Mouse (Mus musculus): Measurements from ENCODE around the gene Cacna1c.

Cacna1c gene

DNA sequence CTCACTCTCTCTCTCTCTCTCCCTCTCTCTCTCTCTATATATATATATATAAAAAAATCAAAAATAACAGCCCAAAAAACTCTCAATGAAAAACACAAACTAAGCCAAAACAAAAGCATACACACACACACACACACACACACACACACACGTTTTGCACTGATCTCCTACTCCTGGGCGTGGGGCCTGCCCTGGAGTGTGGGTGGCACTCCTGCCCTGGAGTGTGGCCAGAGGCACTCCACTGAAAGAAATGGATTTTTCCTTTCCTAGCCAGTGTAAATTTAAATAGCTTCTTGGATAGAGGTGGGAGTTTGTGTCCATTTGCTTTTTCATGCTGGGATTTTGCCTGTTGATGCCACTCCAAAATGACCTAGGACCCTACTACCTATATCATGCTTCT, 96.9 kb downstream of the Cacna1c start:
- DNase-seq (ENCODE audit: low spot score in 2 of 2), result no peak

DNA sequence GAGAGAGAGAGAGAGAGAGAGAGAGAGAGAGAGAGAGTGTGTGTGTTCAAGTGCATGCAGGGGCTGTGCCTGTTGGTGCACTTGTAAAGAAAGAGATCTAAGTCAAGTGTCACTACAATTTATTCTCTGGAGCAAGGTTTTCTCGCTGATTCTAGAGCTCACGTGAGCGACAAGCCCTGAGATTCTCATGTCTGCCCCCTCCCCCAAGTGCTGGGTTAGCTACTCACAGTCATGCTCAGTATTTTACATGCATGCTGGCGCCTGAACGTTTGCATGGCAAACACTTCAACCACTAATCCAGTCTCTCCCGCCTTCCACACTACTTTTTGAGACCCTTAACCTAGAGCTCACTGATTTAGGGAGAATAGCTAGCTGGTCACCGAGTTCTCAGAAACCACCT, 99.7 kb downstream of the Cacna1c start:
- DNase-seq (ENCODE audit: low spot score in 2 of 2), result no peak

- no peak for DNase-seq (ENCODE audit: low spot score in 2 of 2)
Measured at GRCm38 (mm10) chr6:119095081-119095480, 101.1 kb downstream of the Cacna1c start.

- DNase-seq (ENCODE audit: low spot score in 2 of 2), result no peak
Measured at GRCm38 (mm10) chr6:119089173-119089572, 107.0 kb downstream of the Cacna1c start.

- DNase-seq (ENCODE audit: low spot score in 2 of 2), result no peak
Measured at GRCm38 (mm10) chr6:119088381-119088780, 107.8 kb downstream of the Cacna1c start.

- no peak for DNase-seq (ENCODE audit: low spot score in 2 of 2)
Measured at GRCm38 (mm10) chr6:119087919-119088318, 108.3 kb downstream of the Cacna1c start.

DNA sequence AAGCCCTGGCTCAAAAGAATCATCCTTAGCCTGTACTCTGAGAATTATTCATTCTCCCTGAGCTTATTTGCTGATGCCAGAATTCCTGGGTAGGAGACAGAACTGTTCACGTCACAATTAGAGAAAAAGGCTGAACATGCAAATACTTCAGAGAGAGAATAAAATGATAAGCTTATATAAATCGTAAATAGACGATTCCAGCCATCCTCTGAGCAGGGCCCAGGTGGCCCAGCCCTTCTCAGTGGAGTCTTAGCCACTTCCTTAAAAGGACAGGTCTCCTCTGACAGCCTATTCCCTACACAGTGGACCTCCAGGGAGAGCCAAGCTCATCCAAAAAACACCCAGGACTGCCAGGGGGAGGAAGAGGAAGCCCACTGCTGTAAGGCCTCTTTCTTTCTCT, 110.4 kb downstream of the Cacna1c start:
- no peak for DNase-seq (ENCODE audit: low spot score in 2 of 2)

DNA sequence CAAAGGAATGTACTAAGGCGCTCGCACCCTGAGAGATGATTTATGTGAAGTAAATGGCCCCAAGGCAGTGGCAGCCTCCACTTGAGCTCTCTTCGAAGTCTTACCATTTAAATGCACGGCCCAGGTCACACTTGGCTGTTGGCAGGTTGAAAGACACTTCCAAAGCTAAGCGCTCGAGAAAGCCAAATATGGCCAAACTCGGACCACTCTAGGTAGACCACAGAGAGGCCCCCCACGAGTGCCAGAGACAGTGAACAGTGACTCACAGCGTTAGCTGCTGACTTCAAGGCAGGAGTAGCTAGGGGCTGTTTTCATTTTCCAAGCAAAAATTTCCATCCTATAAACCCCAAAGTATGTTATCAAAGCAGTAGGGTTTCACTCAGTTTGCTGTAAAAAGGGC, 111.7 kb downstream of the Cacna1c start:
- no peak for DNase-seq (ENCODE audit: low spot score in 2 of 2)

DNA sequence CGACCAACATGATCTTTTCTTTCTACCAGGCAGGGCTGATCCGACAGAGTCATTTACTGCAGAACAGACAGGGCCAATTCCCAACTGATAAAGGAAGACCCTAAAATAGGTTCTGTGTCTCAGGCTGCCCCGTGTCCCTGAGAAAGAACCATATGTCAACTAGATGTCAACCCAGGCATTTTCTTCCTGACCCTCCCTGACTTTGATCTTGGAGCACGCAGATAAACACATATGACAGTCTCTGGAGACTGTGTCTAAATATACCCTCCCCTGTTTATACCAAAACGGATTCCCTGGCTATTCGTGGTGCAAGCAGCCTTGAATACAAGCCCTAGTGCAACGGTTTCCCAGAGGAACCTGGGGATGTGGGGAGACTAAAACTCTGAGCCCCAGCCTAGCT, 112.7 kb downstream of the Cacna1c start:
- no peak for DNase-seq (ENCODE audit: low spot score in 2 of 2)

DNA sequence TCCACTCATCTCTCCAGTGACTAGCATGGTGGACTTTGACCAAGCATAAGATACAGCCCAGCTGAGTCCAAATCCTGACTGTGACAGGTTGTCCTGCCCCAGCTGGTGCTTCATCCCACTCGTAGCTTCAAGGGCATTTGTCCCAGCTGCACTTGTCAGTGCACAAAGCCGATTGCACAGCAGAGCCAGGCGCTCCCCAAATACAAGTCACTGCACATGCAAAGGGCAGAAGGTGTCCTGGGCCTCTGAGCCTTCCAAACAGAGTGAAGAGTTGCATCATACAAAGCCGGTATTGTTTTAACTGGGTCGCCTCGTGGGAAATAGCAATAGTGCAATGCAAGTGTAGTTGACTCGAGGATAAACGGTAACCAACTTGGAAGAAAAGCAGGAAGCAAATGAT, 113.6 kb downstream of the Cacna1c start:
- DNase-seq (ENCODE audit: low spot score in 2 of 2), result no peak

DNA sequence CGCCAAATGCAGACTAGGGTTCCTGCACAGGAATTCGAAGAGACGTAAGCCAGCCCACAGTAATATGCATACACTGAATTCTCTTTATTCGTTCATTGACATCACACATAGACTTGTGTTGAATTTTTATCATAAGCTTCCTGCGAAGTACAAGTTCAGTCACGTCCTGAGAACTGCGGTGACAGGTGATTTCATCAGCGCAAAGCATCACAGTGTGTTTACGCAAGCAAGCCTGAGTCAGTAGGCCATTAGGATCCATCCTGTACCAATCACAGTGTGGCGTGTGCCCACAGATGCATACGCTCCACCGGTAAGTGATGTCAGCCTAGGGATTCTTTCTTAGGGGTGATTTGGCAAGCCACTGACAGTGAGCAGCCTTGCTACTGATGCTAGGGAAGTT, 114.6 kb downstream of the Cacna1c start:
- DNase-seq (ENCODE audit: low spot score in 2 of 2), result no peak

DNA sequence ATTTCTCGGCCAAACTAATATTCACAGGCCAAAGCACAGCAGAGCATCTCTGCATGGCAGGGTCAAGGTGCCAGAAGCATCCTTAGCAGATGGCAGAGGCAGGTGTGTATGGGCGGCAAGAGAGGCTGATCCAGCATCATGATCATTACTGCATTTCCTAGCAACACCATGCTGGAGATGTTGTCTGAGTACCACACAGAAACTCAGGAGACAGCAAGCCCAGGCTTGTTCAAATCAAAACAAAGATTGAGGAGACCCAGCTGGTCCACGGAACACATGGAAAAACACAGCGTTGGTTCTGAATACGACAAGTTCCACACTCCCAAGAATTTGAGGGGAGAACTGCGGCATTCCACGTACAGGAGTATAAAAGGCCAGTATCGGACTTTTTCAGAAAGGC, 116.6 kb downstream of the Cacna1c start:
- no peak for DNase-seq (ENCODE audit: low spot score in 2 of 2)

- DNase-seq (ENCODE audit: low spot score in 2 of 2), result no peak
Measured at GRCm38 (mm10) chr6:119078912-119079311, 117.3 kb downstream of the Cacna1c start.

DNA sequence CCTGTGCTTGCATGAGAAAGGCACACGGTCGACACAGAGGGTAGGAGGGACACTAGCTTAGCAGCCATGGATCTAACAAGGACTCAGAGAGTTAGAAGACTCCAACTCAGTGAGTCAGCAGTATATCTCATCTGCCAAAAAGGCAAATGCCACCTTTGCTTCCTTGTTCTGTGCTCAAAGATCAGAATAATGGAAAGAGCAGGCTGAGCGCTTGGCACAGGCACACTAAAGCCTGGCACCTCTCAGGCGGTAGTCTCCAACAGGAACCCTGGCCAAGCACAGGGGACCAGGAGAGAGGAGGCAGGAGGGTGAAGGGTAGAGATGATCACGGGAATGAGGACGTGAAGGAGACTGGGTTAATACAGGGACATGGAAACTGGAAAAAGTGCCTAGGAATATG, 119.0 kb downstream of the Cacna1c start:
- DNase-seq (ENCODE audit: low spot score in 2 of 2), result no peak

- no peak for DNase-seq (ENCODE audit: low spot score in 2 of 2)
Measured at GRCm38 (mm10) chr6:119073419-119074071, 122.7 kb downstream of the Cacna1c start.

GRCm38 (mm10) chr6:119072772-119073171, 123.4 kb downstream of the Cacna1c start:
- no peak for DNase-seq (ENCODE audit: low spot score in 2 of 2)

GRCm38 (mm10) chr6:119070771-119071170, 125.4 kb downstream of the Cacna1c start:
- DNase-seq (ENCODE audit: low spot score in 2 of 2), result no peak

GRCm38 (mm10) chr6:119070351-119070750, 125.9 kb downstream of the Cacna1c start:
- DNase-seq (ENCODE audit: low spot score in 2 of 2), result no peak

DNA sequence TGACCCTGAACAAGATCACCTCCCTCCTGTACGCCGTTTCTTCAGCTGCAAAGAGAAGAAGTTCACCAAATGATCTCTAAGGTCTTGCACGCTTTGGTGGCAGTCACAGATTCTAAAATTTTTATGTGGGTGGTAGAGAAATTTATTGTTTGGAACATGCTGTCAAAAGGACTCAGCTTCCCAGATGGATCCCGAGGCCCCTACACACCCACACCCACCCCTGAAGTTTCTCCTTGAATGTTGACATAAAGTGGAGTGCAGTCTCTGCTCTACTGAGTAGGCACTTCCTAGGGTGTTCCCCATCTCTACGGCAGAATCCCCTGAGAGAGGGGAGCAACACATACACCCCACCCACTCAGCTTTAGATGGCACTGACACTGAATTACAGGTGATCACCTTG, 127.1 kb downstream of the Cacna1c start:
- DNase-seq (ENCODE audit: low spot score in 2 of 2), result no peak

GRCm38 (mm10) chr6:119068650-119069049, 127.6 kb downstream of the Cacna1c start:
- no peak for DNase-seq (ENCODE audit: low spot score in 2 of 2)

- no peak for DNase-seq (ENCODE audit: low spot score in 2 of 2)
Measured at GRCm38 (mm10) chr6:119064961-119065360, 131.3 kb downstream of the Cacna1c start.

GRCm38 (mm10) chr6:119064430-119064829, 131.8 kb downstream of the Cacna1c start:
- no peak for DNase-seq (ENCODE audit: low spot score in 2 of 2)

- DNase-seq (ENCODE audit: low spot score in 2 of 2), result no peak
Measured at GRCm38 (mm10) chr6:119062695-119063094, 133.5 kb downstream of the Cacna1c start.

- no peak for DNase-seq (ENCODE audit: low spot score in 2 of 2)
Measured at GRCm38 (mm10) chr6:119058896-119059295, 137.3 kb downstream of the Cacna1c start.

Measured in spleen, postnatal 14 days (tissue).